In the genomic region with DNA sequence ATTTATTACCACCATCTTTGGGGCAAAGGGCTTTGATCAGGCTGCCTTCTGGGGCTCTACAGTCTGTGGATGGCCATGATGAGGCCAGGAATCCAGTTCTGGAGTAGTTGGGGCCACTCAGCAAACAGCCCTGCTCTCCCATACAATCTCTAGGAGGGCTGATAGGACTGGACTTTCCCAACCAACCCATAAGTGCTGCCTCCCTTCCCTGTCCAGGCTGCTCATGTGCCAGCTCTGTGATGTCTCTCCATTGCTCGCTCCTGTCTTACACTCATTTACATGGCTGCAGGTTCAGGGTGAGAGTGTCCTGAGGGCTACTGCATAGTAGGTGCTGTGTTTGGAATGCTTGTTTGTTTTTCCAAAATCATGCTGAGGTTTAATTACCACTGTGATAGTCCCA, we compare ENCODE assay signal across 17 mouse cellular contexts.
DNase-seq lines count a peak whose midpoint lies in the region.
"Had no signal": no experiment of that assay in that cellular context is flagged by ENCODE, and none has a peak within 500 bp of the region (broad histone marks: within the 10 kb centered on the region; RNA-seq: fewer than 3 reads in every experiment).

No protein-coding gene starts in this region.

- peaks cover 18% of the 10 kb centered on the region for H3K4me1 ChIP-seq in heart, embryonic 10.5 days

- H3K9me3 ChIP-seq in heart, embryonic 10.5 days, result no peaks in the 10 kb centered on the region
- H3K9me3 ChIP-seq: G1E had no signal

- H3K27me3 ChIP-seq in heart, embryonic 10.5 days (ENCODE audit: insufficient read depth, poor library complexity, severe bottlenecking), result no peaks in the 10 kb centered on the region
- H3K27me3 ChIP-seq: CH12.LX, Patski had no signal

- DNase-seq in heart, adult 11 months, result peak; percentile 68
- no peak for DNase-seq in heart, postnatal 4 days
- DNase-seq in heart, embryonic 10.5 days (ENCODE audit: low spot score), result peak; percentile 66
- no peak for DNase-seq in heart, postnatal 36 days
- DNase-seq: adrenal gland, adult 2 months; adrenal gland, adult 8-10 months; adrenal gland, postnatal 10 days; adrenal gland, postnatal 14 days; adrenal gland, postnatal 25 days; adrenal gland, postnatal 36 days; B cell, adult 2 months; cerebellum, adult 11 months; cerebellum, adult 11-12 months; cerebellum, adult 18-20 months had no signal

- no peak overlapping the region for H3K4me3 ChIP-seq in heart, embryonic 10.5 days

- intact Hi-C loops in heart, postnatal 36 days (cut with DNase I), result no loop called here

- no peak overlapping the region for H3K27ac ChIP-seq in heart, embryonic 10.5 days

- H3K36me3 ChIP-seq in heart, embryonic 10.5 days, result no peaks in the 10 kb centered on the region

- WGBS in heart, embryonic 10.5 days, result 91% methylated on average over 1 of the region's 1 CpGs

Comparison
In these comparisons a context has a peak if more than half of its experiments do, and no peak if none do; other contexts are left out.
1. DNase-seq: peak in heart, adult 11 months (single experiment) and heart, embryonic 10.5 days (single experiment); none in heart, postnatal 4 days (single experiment) and heart, postnatal 36 days (0 of 2).